Mouse (Mus musculus) liver, adult 2 months (tissue): ENCODE measurements around the gene Pgap2.

Experiments
- CTCF ChIP-seq: fragments of 200-500 bp; IDR thresholded peaks from 2 replicates; pipeline ENCODE4 v1.5.1; 2011; ENCODE audit warnings: low read depth, low read length, control low read depth
- POLR2A ChIP-seq: fragments of 200-500 bp; IDR thresholded peaks from 2 replicates; pipeline ENCODE4 v1.6.1; 2011; ENCODE audit warnings: low read length, control low read depth; ENCODE audit not compliant: insufficient read depth; ENCODE audit errors: extremely low read depth

GRCm38 (mm10) chr7:102249896-102250630 lies 40.1 kb downstream of the Pgap2 start:
- TF ChIP-seq CTCF (no peak), POLR2A (peak; percentile 72)
